Comparison of ENCODE assay signal across 8 mouse cellular contexts in genomic region chr2:20339016-20339734, GRCm38 (mm10).
DNase-seq lines count a peak whose midpoint lies in the region; ATAC-seq and TF ChIP-seq lines count a peak whose summit lies in the region.

No protein-coding gene starts in this region.

- H3K27ac ChIP-seq in heart, postnatal 0 days (ENCODE audit: low read depth): no peak overlapping the region
- H3K27ac ChIP-seq in forebrain, embryonic 12.5 days: no peak overlapping the region
- no peak overlapping the region for H3K27ac ChIP-seq in midbrain, embryonic 10.5 days (replicated peaks)

- intact Hi-C loops in heart, postnatal 25 days (cut with DNase I): no loop called here

- H3K4me1 ChIP-seq in heart, postnatal 0 days (ENCODE audit: control insufficient read depth, insufficient read depth): 0 out of 2 replicates have a peak, but pooled peaks cover 3% of the 10 kb centered on the region
- peaks cover 11% of the 10 kb centered on the region for H3K4me1 ChIP-seq in forebrain, embryonic 12.5 days
- H3K4me1 ChIP-seq in midbrain, embryonic 10.5 days: peaks cover 9% of the 10 kb centered on the region

- no peaks in the 10 kb centered on the region for H3K36me3 ChIP-seq in heart, postnatal 0 days (replicated peaks; ENCODE audit: control insufficient read depth, insufficient read depth, low read length)
- H3K36me3 ChIP-seq in forebrain, embryonic 12.5 days (replicated peaks): no peaks in the 10 kb centered on the region
- H3K36me3 ChIP-seq in midbrain, embryonic 10.5 days: no peaks in the 10 kb centered on the region

- peak overlapping the region; percentile 52 for H3K4me2 ChIP-seq in heart, postnatal 0 days (ENCODE audit: low read depth, low read length)
- peak overlapping the region; percentile 48 for H3K4me2 ChIP-seq in forebrain, embryonic 12.5 days

- no peak overlapping the region for H3K9ac ChIP-seq in heart, postnatal 0 days (replicated peaks; ENCODE audit: low read depth, low read length)
- H3K9ac ChIP-seq in forebrain, embryonic 12.5 days: no peak overlapping the region

- no peak for ATAC-seq in heart, postnatal 0 days (ENCODE audit: insufficient read depth, low read depth)
- ATAC-seq in forebrain, embryonic 12.5 days (ENCODE audit: low FRiP score): no peak

- no peaks in the 10 kb centered on the region for H3K9me3 ChIP-seq in heart, postnatal 0 days (replicated peaks; ENCODE audit: control insufficient read depth, low read length)
- H3K9me3 ChIP-seq in forebrain, embryonic 12.5 days: no peaks in the 10 kb centered on the region
- no peaks in the 10 kb centered on the region for H3K9me3 ChIP-seq in midbrain, embryonic 10.5 days (replicated peaks)

- no peak for TF ChIP-seq EP300 in heart, postnatal 0 days (IDR thresholded peaks at IDR 0.05; ENCODE audit: low read depth)

- WGBS in heart, postnatal 0 days: 35% methylated on average over 7 of the region's 7 CpGs
- WGBS in forebrain, embryonic 12.5 days: 55% methylated on average over 7 of the region's 7 CpGs
- WGBS in midbrain, embryonic 10.5 days: 68% methylated on average over 7 of the region's 7 CpGs

- no peaks in the 10 kb centered on the region for H3K27me3 ChIP-seq in heart, postnatal 0 days (ENCODE audit: control insufficient read depth, insufficient read depth, low read length)
- no peaks in the 10 kb centered on the region for H3K27me3 ChIP-seq in forebrain, embryonic 12.5 days
- H3K27me3 ChIP-seq in midbrain, embryonic 10.5 days (ENCODE audit: low read depth, poor library complexity, severe bottlenecking): no peaks in the 10 kb centered on the region

- DNase-seq in heart, postnatal 0 days (ENCODE audit: low spot score): no peak
- no peak for DNase-seq in heart, postnatal 25 days (ENCODE audit: low spot score)
- DNase-seq in Muller cell, postnatal 12 days (ENCODE audit: inconsistent ontology term): peak; percentile 60
- DNase-seq in midbrain, embryonic 10.5 days (ENCODE audit: low spot score): no peak
- DNase-seq in yolk sac, embryonic 10.5 days (ENCODE audit: low spot score): no peak
- no peak for DNase-seq in adipocyte (ENCODE audit: low spot score)
- no peak for DNase-seq in layer of hippocampus, adult 18-20 months (ENCODE audit: low spot score in 2 of 2)

- 0 out of 2 replicates have a peak overlapping the region, but pooled peaks have one; percentile 17 for H3K4me3 ChIP-seq in heart, postnatal 0 days (ENCODE audit: low read depth, low read length)
- H3K4me3 ChIP-seq in forebrain, embryonic 12.5 days (replicated peaks): peak overlapping the region; percentile 25
- H3K4me3 ChIP-seq in midbrain, embryonic 10.5 days: peak overlapping the region; percentile 5; the same call in 1 of the 2 replicates

- TF ChIP-seq CTCF in heart, postnatal 0 days (IDR thresholded peaks at IDR 0.05; ENCODE audit: low read depth): no peak
